Mouse (Mus musculus) thymus, adult 2 months (tissue): ENCODE measurements around the gene Matn1.

ENCODE experiments used
- CTCF ChIP-seq: fragments of 200-500 bp; IDR thresholded peaks from 2 replicates; pipeline ENCODE4 v1.5.1; 2012; ENCODE audit warnings: mild to moderate bottlenecking, control low read depth, low read length, moderate library complexity, borderline replicate concordance; ENCODE audit not compliant: control insufficient read depth, poor library complexity, insufficient read depth; ENCODE audit errors: extremely low read depth
- POLR2A ChIP-seq: fragments of 200-500 bp; IDR thresholded peaks from 2 replicates; pipeline ENCODE4 v1.6.1; 2012; ENCODE audit warnings: mild to moderate bottlenecking, low read length, control low read depth, moderate library complexity; ENCODE audit not compliant: control insufficient read depth, poor library complexity, insufficient read depth; ENCODE audit errors: extremely low read depth

DNA sequence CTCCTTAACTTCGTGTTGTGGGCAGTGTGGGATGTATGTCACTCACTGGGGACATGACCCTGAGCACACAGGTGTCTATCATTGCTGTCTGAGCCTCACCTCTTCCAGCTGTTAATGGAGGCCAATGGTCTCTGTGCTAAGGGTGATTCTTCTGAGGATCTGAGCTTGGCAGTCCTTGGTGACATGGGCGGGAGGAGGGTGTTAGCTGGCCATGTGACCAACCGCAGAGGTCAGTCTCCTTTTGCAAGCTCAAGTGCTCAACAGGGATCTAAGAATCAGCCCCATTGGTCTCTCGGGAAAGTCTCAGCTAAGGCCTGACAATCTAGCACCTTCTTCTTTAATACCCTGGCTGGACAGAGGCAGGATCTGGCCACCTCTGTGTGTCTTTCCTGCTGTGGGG is 26.6 kb upstream of the Matn1 start:
- TF ChIP-seq POLR2A (no peak), CTCF (no peak)
